Mouse (Mus musculus) embryonic facial prominence, embryonic 14.5 days (tissue): ENCODE measurements around the gene Btf3l4. TPM values are rescaled to one million over a fixed set of nuclear protein-coding genes. Genes with fewer than 3 reads are reported as not detected.

Experiments
- ATAC-seq: fragments of 200-750 bp; cut with Nextera tagmentation; 2 replicates; pipeline ENCODE4 v1.8.0; 2017; ENCODE audit warnings: low read depth, moderate number of reproducible peaks, moderate TSS enrichment
- DNase-seq: peaks from one replicate; pipeline ENCODE4 v3.0.0-alpha.2; 2015; ENCODE audit warnings: low spot score
- H3K27ac ChIP-seq: fragments of 300-500 bp; sonication (generic); replicated peaks from 2 replicates; pipeline ENCODE4 v1.5.1; 2014; ENCODE audit warnings: low read depth, mild to moderate bottlenecking, low read length, moderate library complexity
- H3K27me3 ChIP-seq: fragments of 300-500 bp; sonication (generic); replicated peaks from 2 replicates; pipeline ENCODE4 v1.6.1; 2014; ENCODE audit warnings: low read length; ENCODE audit not compliant: control insufficient read depth, insufficient read depth
- H3K36me3 ChIP-seq: fragments of 300-500 bp; sonication (generic); 2 replicates; pipeline ENCODE4 v1.6.1; 2014; ENCODE audit warnings: low read length, mixed read lengths; ENCODE audit not compliant: control insufficient read depth, insufficient read depth
- H3K4me1 ChIP-seq: fragments of 300-500 bp; sonication (generic); 2 replicates; pipeline ENCODE4 v1.6.1; 2014; ENCODE audit warnings: antibody characterized with exemption, low read length; ENCODE audit not compliant: control insufficient read depth, insufficient read depth
- H3K4me2 ChIP-seq: fragments of 300-500 bp; sonication (generic); 2 replicates; pipeline ENCODE4 v1.6.1; 2014; ENCODE audit warnings: low read depth, mild to moderate bottlenecking, low read length, moderate library complexity, mixed read lengths
- H3K4me3 ChIP-seq: fragments of 300-500 bp; sonication (generic); 2 replicates; pipeline ENCODE4 v1.5.1; 2014; ENCODE audit warnings: low read depth, mild to moderate bottlenecking, low read length
- H3K9ac ChIP-seq: fragments of 300-500 bp; sonication (generic); 2 replicates; pipeline ENCODE4 v1.6.1; 2014; ENCODE audit warnings: low read depth, mild to moderate bottlenecking, low read length, moderate library complexity, mixed read lengths
- H3K9me3 ChIP-seq: fragments of 300-500 bp; sonication (generic); 2 replicates; pipeline ENCODE4 v1.6.1; 2016; ENCODE audit warnings: low read length; ENCODE audit not compliant: control insufficient read depth
- WGBS: fragments of 180-500 bp; shearing (Covaris S2); extraction: QIAGEN DNeasy Blood & Tissue Kit; methylation state at CpG from one replicate; pipeline ENCODE4 v1.1.7; 2014; 5-methylcytosine and 5-hydroxymethylcytosine counted together
- polyA plus RNA-seq: library from polyadenylated mRNA; unstranded; fragments of >200 nt; fragmentation: Nextera tagmentation; extraction: Ambion mirVana; gene quantifications from 2 replicates; pipeline ENCODE4 v1.2.1, GENCODE M21; 2014

The Btf3l4 gene
- polyA plus RNA-seq, 1 experiment from 2014 or later = 141 TPM

DNA sequence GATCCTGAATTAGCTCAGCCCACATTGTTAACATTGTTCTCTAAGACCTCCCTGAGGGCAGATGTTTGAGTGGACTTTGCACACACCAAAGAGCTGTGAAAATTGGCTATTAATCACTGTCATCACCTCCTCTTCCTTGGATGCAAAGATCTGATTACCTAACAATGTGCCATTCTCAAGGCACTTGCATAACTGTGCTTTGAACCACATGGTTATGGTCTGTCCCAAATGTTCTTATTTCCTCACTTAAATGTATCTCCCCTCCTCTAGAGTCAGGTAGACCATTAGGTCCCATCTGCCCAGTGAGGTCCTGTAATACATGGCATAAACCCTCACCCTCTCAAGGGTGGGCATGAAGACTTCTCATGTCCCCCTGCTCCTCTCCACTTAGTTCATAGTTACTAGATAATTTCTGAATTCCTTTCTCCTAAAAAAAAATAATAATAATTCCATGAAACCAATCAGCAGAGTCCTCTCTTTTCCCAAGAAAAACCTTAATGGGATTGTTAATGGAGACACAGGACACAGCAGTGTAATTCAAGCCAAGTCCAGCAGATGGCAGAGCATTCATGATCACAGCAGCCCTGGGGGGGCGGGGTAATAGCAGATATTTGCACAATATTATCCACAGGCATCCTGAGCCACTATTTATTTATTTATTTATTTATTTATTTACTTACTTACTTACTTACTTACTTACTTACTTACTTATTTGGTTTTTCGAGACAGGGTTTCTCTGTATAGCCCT, 35.2 kb downstream of the Btf3l4 start:
- H3K36me3 ChIP-seq = no peaks in the 10 kb centered on the region
- ATAC-seq = 0 out of 2 replicates have a peak, but pooled peaks have one; percentile 30
- no peak overlapping the region for H3K9ac ChIP-seq
- peak; percentile 74 for DNase-seq
- no peaks in the 10 kb centered on the region for H3K9me3 ChIP-seq
- no peaks in the 10 kb centered on the region for H3K4me1 ChIP-seq
- no peak overlapping the region for H3K4me3 ChIP-seq
- H3K27me3 ChIP-seq = no peaks in the 10 kb centered on the region
- WGBS = 41% methylated on average over 2 of the region's 2 CpGs
- H3K27ac ChIP-seq = no peak overlapping the region
- H3K4me2 ChIP-seq = no peak overlapping the region

DNA sequence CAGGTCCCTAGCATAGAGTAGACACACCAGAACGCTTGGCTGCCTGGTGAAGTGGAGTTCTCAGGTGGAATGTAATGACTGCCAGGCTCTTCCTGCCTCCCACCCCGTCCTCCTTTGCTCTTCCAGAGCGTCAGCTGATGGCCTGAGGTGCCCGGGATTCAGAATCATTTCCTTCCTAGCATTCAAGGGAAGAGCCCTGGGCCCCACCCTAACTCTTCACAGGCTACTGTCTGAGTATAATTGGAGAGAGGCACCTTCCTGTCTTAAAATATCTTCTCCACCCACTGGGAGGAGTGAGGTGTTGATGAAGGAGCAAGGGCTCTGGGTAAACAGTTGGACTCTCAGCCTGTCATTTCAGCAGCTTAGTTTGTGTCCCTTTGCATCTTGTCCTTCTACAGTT, 36.7 kb downstream of the Btf3l4 start:
- ATAC-seq = no peak

DNA sequence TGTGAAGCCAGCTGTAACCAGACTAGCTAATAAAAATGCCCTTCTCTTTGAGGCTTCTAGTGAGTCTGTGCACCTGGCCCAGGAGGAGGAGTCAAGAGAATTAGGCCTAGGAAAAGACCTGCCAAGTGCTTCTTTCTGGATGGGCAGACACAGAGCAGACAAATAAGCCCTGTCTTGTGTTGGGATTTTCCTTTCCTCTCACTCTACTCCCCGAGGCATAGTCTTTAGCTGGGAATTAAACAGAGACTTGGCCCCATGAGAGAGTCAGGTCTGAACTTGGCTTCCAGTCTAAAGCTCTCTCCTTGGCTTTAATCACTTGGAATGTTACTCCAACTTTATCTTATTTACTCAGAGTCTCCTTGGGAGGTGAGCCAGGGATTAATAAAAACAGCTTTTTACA, 39.5 kb downstream of the Btf3l4 start:
- no peak overlapping the region for H3K9ac ChIP-seq
- ATAC-seq (peak; percentile 74; the same call in 1 of the 2 replicates), DNase-seq (peak; percentile 72)
- H3K36me3 ChIP-seq = no peaks in the 10 kb centered on the region
- no peaks in the 10 kb centered on the region for H3K4me1 ChIP-seq
- H3K27ac ChIP-seq = no peak overlapping the region
- whole genome bisulfite sequencing = 47% methylated on average over 1 of the region's 1 CpGs
- no peak overlapping the region for H3K4me3 ChIP-seq
- H3K9me3 ChIP-seq = no peaks in the 10 kb centered on the region
- H3K27me3 ChIP-seq = no peaks in the 10 kb centered on the region
- no peak overlapping the region for H3K4me2 ChIP-seq

More for the DNA sequence above, 36.7 kb downstream of the Btf3l4 start:
- DNase-seq = no peak
- Histone ChIP-seq H3K27me3 (no peaks in the 10 kb centered on the region), H3K4me1 (no peaks in the 10 kb centered on the region), H3K36me3 (no peaks in the 10 kb centered on the region), H3K4me2 (no peak overlapping the region), H3K4me3 (no peak overlapping the region), H3K27ac (no peak overlapping the region), H3K9ac (no peak overlapping the region), H3K9me3 (no peaks in the 10 kb centered on the region)
- 27% methylated on average over 4 of the region's 4 CpGs for WGBS

DNA sequence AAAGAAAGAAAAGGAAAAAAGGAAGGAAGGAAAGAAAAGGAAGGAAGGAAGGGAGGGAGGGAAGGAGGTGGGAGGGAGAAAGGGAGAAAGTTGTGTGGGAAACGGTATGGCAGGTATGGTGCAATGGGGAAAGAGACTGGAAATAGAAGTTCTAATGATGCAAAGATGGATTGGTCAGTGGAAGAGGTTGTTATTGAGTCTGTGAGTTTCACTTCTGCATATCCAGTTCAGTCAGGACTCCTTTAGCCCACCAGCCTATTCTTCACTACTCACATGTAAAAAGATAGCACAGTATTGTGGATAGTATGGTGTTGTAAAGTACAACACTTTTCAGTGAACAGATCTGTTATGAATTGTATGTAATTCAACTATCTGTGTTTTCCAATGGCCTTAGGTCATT, 42.9 kb downstream of the Btf3l4 start:
- ATAC-seq = no peak

DNA sequence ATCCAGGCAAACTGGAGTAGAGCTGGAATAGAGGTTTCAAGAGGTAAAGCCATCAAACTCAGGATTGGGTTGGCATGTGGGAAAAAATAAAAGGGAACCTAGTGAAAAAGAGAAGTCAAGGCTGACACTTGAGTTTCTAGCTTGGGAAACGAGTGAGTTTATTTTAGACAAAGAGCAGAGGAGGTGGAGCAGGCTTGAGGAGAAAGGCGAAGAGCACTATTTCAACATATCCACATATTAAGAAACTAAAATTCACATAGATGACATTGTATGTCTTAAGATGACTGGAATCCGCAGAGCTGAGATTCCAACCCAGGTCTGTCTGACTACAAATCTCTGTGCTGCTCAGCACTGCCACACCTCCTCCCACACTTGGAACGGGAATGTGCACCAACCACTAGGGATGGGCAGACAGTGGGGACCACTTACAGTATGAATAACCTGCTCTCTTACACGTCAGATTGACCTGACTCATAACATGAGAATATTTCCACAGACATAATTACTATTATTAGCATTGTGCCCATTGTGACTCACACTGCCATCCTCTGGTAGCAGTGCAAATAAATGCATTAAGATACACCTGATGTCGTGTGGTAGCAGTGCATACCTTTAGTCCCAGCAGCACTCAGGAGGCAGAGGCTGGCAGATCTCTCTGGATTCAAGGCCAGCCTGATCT, 44.0 kb downstream of the Btf3l4 start:
- H3K4me3 ChIP-seq = no peak overlapping the region
- ATAC-seq (no peak), DNase-seq (no peak)
- no peak overlapping the region for H3K9ac ChIP-seq
- H3K27ac ChIP-seq = no peak overlapping the region
- no peak overlapping the region for H3K4me2 ChIP-seq
- H3K4me1 ChIP-seq = no peaks in the 10 kb centered on the region
- 75% methylated on average over 6 of the region's 6 CpGs for WGBS
- H3K36me3 ChIP-seq = no peaks in the 10 kb centered on the region
- no peaks in the 10 kb centered on the region for H3K27me3 ChIP-seq
- no peaks in the 10 kb centered on the region for H3K9me3 ChIP-seq

More for the DNA sequence above, 42.9 kb downstream of the Btf3l4 start:
- 65% methylated on average over 1 of the region's 1 CpGs for WGBS
- Histone ChIP-seq H3K27ac (no peak overlapping the region), H3K4me1 (no peaks in the 10 kb centered on the region), H3K9me3 (no peaks in the 10 kb centered on the region), H3K4me3 (no peak overlapping the region), H3K4me2 (no peak overlapping the region), H3K9ac (no peak overlapping the region), H3K27me3 (no peaks in the 10 kb centered on the region), H3K36me3 (no peaks in the 10 kb centered on the region)
- DNase-seq = no peak

DNA sequence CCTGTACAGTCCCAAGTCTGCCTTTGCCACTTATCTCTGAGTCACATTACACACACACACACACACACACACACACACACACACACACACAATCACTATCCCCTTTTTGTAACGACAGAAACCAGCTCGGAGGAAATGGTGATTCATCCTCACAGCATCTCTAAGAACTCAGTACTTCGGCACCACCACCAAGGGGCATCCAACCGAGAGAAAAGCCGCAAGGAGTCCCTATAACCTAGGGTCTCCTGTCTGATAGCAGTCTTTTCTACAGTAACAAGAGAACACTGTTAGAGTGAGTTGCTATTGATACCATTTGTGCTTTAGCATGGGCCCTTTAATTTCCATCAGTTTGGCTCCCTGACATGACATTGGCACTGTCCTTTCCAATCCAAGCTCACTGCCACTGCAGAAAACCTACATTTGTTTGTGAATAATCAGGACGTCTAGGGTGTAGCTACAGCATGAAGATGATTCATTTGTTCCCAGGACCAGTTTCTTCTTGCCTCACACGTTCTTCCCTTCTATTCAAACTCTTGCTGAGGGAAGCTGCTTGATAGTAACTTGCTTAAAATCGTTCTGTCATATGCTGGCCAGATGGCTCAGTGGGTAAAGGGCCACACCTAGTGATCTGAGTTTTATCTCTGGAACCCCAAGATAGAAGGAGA, 50.9 kb downstream of the Btf3l4 start:
- DNase-seq (no peak), ATAC-seq (no peak)
- Histone ChIP-seq H3K4me1 (peaks cover 3% of the 10 kb centered on the region; the same call in 1 of the 2 replicates), H3K9me3 (no peaks in the 10 kb centered on the region), H3K4me2 (no peak overlapping the region), H3K4me3 (no peak overlapping the region), H3K27ac (no peak overlapping the region), H3K27me3 (no peaks in the 10 kb centered on the region), H3K36me3 (no peaks in the 10 kb centered on the region), H3K9ac (no peak overlapping the region)
- WGBS = 36% methylated on average over 8 of the region's 8 CpGs

DNA sequence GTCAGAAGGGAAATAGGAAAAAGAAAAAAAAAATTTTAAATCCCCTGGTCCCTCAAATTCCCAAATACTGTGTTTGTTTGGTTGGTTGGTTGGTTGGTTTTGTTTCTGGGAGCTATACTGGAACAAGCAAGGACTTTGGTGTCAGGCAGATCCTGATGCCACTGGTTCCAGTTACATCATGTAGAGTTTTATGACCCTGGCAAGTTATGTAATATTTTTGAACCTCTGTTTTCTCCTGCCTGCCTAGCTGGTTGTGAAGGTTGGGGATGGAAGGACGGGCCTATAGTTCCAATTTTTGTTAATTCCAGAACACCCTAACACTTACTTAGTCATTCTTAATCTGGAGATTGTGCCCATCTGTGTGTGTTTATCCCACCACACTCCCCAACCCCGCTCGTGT, 51.8 kb downstream of the Btf3l4 start:
- Histone ChIP-seq H3K4me1 (peaks cover 3% of the 10 kb centered on the region; the same call in 1 of the 2 replicates), H3K9me3 (no peaks in the 10 kb centered on the region), H3K27ac (no peak overlapping the region), H3K4me3 (peak overlapping the region; percentile 93; the same call in 1 of the 2 replicates), H3K9ac (no peak overlapping the region), H3K4me2 (0 out of 2 replicates have a peak overlapping the region, but pooled peaks have one; percentile 56), H3K36me3 (no peaks in the 10 kb centered on the region), H3K27me3 (no peaks in the 10 kb centered on the region)
- WGBS = 38% methylated on average over 3 of the region's 3 CpGs
- no peak for ATAC-seq
- no peak for DNase-seq

DNA sequence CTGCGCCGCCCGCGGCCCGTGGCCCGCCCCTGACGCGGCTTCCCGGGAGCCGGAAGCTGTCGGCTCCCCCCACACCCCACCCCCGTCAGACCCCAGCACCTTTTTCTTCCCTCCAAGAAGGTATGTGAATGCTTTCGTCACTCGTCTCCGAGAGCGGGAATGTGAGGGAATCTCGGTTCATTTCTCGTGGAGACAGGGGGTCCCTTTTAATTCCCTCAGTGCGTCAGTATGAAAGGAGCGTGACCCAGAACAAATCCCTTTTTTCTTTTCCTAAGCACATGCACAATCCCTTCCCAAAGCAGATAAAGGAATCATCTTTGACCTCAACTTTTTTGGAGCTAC, 52.6 kb downstream of the Btf3l4 start:
- Histone ChIP-seq H3K4me1 (peaks cover 3% of the 10 kb centered on the region; the same call in 1 of the 2 replicates), H3K4me2 (peak overlapping the region; percentile 56), H3K4me3 (peak overlapping the region; percentile 93), H3K36me3 (no peaks in the 10 kb centered on the region), H3K9me3 (no peaks in the 10 kb centered on the region), H3K9ac (peak overlapping the region; percentile 99), H3K27me3 (no peaks in the 10 kb centered on the region), H3K27ac (peak overlapping the region; percentile 97)
- no peak for DNase-seq
- WGBS = 0% methylated on average over 15 of the region's 20 CpGs
- no peak for ATAC-seq
